Mouse (Mus musculus): ENCODE results near the gene Rrnad1. TPM values are rescaled to one million over a fixed set of nuclear protein-coding genes. Genes with fewer than 3 reads are reported as not detected.

The Rrnad1 gene
- 1.3 TPM in 2 replicates for polyA plus RNA-seq (2012)

GRCm38 (mm10) chr3:87930078-87930795 lies at the start of gene Rrnad1, which contains the start of gene Isg20l2:
Rrnad1 (minus strand) TSS chr3:87930717.
Isg20l2 (plus strand) TSS chr3:87930314.
- H3K9me3 ChIP-seq (ENCODE audit: control insufficient read depth, low read length), result no peaks in the 10 kb centered on the region
- peaks cover 64% of the 10 kb centered on the region for H3K36me3 ChIP-seq (ENCODE audit: control insufficient read depth)
- H3K4me1 ChIP-seq (ENCODE audit: control insufficient read depth), result peaks cover 63% of the 10 kb centered on the region
- H3K4me3 ChIP-seq (replicated peaks), result peak within 1 kb of the TSS; percentile 100
- TF ChIP-seq GATA1 (IDR thresholded peaks at IDR 0.05; ENCODE audit: low read length) (no peak), TAL1 (IDR thresholded peaks at IDR 0.05; ENCODE audit: low read length) (no peak)
- no peaks in the 10 kb centered on the region for H3K27me3 ChIP-seq (ENCODE audit: control insufficient read depth)

- TF ChIP-seq GATA1 (IDR thresholded peaks at IDR 0.05; ENCODE audit: low read length) (no peak), TAL1 (IDR thresholded peaks at IDR 0.05; ENCODE audit: low read length) (no peak)
- Histone ChIP-seq H3K4me1 (ENCODE audit: control insufficient read depth) (no peaks in the 10 kb centered on the region), H3K36me3 (ENCODE audit: control insufficient read depth) (no peaks in the 10 kb centered on the region), H3K27me3 (ENCODE audit: control insufficient read depth) (peaks cover 17% of the 10 kb centered on the region), H3K4me3 (replicated peaks) (no peak overlapping the region), H3K9me3 (ENCODE audit: control insufficient read depth, low read length) (no peaks in the 10 kb centered on the region)
Observed at GRCm38 (mm10) chr3:87980085-87980484, 49.6 kb upstream of the Rrnad1 start.

- TF ChIP-seq TAL1 (IDR thresholded peaks at IDR 0.05; ENCODE audit: low read length) (no peak), GATA1 (IDR thresholded peaks at IDR 0.05; ENCODE audit: low read length) (no peak)
- no peaks in the 10 kb centered on the region for H3K4me1 ChIP-seq (ENCODE audit: control insufficient read depth)
- peaks cover 20% of the 10 kb centered on the region for H3K27me3 ChIP-seq (ENCODE audit: control insufficient read depth)
- no peak overlapping the region for H3K4me3 ChIP-seq (replicated peaks)
- no peaks in the 10 kb centered on the region for H3K36me3 ChIP-seq (ENCODE audit: control insufficient read depth)
- H3K9me3 ChIP-seq (ENCODE audit: control insufficient read depth, low read length), result no peaks in the 10 kb centered on the region
Observed at GRCm38 (mm10) chr3:87979493-87979892, 49.0 kb upstream of the Rrnad1 start.

- H3K4me1 ChIP-seq (ENCODE audit: control insufficient read depth), result no peaks in the 10 kb centered on the region; the same call in none of the 2 replicates
- H3K36me3 ChIP-seq (ENCODE audit: control insufficient read depth), result no peaks in the 10 kb centered on the region
- no peaks in the 10 kb centered on the region for H3K9me3 ChIP-seq (ENCODE audit: control insufficient read depth, low read length)
- TF ChIP-seq TAL1 (IDR thresholded peaks at IDR 0.05; ENCODE audit: low read length) (no peak), GATA1 (IDR thresholded peaks at IDR 0.05; ENCODE audit: low read length) (no peak)
- H3K4me3 ChIP-seq (replicated peaks), result no peak overlapping the region
- peaks cover 68% of the 10 kb centered on the region for H3K27me3 ChIP-seq (ENCODE audit: control insufficient read depth)
Observed at GRCm38 (mm10) chr3:87974381-87974987, 44.0 kb upstream of the Rrnad1 start.

GRCm38 (mm10) chr3:87973593-87974380 lies 43.3 kb upstream of the Rrnad1 start:
- TF ChIP-seq TAL1 (IDR thresholded peaks at IDR 0.05; ENCODE audit: low read length) (no peak), GATA1 (IDR thresholded peaks at IDR 0.05; ENCODE audit: low read length) (no peak)
- peaks cover 73% of the 10 kb centered on the region for H3K27me3 ChIP-seq (ENCODE audit: control insufficient read depth)
- H3K4me1 ChIP-seq (ENCODE audit: control insufficient read depth), result no peaks in the 10 kb centered on the region; the same call in none of the 2 replicates
- H3K9me3 ChIP-seq (ENCODE audit: control insufficient read depth, low read length), result no peaks in the 10 kb centered on the region
- no peaks in the 10 kb centered on the region for H3K36me3 ChIP-seq (ENCODE audit: control insufficient read depth)
- H3K4me3 ChIP-seq (replicated peaks), result no peak overlapping the region

- no peak overlapping the region for H3K4me3 ChIP-seq (replicated peaks)
- no peaks in the 10 kb centered on the region for H3K9me3 ChIP-seq (ENCODE audit: control insufficient read depth, low read length)
- H3K27me3 ChIP-seq (ENCODE audit: control insufficient read depth), result peaks cover 75% of the 10 kb centered on the region
- no peaks in the 10 kb centered on the region; the same call in none of the 2 replicates for H3K4me1 ChIP-seq (ENCODE audit: control insufficient read depth)
- no peaks in the 10 kb centered on the region for H3K36me3 ChIP-seq (ENCODE audit: control insufficient read depth)
- TF ChIP-seq GATA1 (IDR thresholded peaks at IDR 0.05; ENCODE audit: low read length) (no peak), TAL1 (IDR thresholded peaks at IDR 0.05; ENCODE audit: low read length) (no peak)
Observed at GRCm38 (mm10) chr3:87972776-87973175, 42.3 kb upstream of the Rrnad1 start.

- Histone ChIP-seq H3K9me3 (ENCODE audit: control insufficient read depth, low read length) (no peaks in the 10 kb centered on the region), H3K4me1 (ENCODE audit: control insufficient read depth) (no peaks in the 10 kb centered on the region; the same call in none of the 2 replicates), H3K27me3 (ENCODE audit: control insufficient read depth) (peaks cover 79% of the 10 kb centered on the region), H3K36me3 (ENCODE audit: control insufficient read depth) (no peaks in the 10 kb centered on the region), H3K4me3 (replicated peaks) (no peak overlapping the region)
- no peak for TF ChIP-seq TAL1 (IDR thresholded peaks at IDR 0.05; ENCODE audit: low read length)
- TF ChIP-seq GATA1 (IDR thresholded peaks at IDR 0.05; ENCODE audit: low read length), result no peak
Observed at GRCm38 (mm10) chr3:87972203-87972664, 41.7 kb upstream of the Rrnad1 start.

GRCm38 (mm10) chr3:87971489-87972202 lies 41.1 kb upstream of the Rrnad1 start:
- Histone ChIP-seq H3K4me1 (ENCODE audit: control insufficient read depth) (no peaks in the 10 kb centered on the region; the same call in none of the 2 replicates), H3K36me3 (ENCODE audit: control insufficient read depth) (no peaks in the 10 kb centered on the region), H3K27me3 (ENCODE audit: control insufficient read depth) (peaks cover 79% of the 10 kb centered on the region), H3K9me3 (ENCODE audit: control insufficient read depth, low read length) (no peaks in the 10 kb centered on the region), H3K4me3 (replicated peaks) (no peak overlapping the region)
- TF ChIP-seq GATA1 (IDR thresholded peaks at IDR 0.05; ENCODE audit: low read length) (no peak), TAL1 (IDR thresholded peaks at IDR 0.05; ENCODE audit: low read length) (no peak)

Measured in erythroblast, embryonic 14.5 days (primary cell).